10 mouse cellular contexts compared by ENCODE assay signal in the genomic region with DNA sequence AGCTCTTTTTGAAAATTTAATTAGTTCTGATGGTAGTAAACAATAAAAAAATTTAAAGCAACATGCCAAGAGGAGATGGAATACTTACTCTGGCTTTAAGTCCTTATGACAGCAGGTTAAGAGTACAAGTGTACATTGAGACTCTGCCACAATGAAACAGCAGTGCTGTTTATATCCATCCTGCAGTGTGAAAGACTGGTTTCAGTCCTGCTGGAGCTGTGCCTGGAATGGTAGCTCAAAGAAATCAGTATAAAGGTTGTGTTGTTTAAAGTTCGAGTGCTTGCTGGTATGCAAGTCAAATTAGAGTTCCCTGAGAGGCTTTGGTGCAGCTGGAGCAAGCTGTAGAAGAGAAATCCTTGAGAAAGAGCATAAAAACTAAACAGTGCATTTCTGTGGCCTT.
DNase-seq lines count a peak whose midpoint lies in the region; ATAC-seq lines count a peak whose summit lies in the region.
"Had no signal": no experiment of that assay in that cellular context is flagged by ENCODE, and none has a peak within 500 bp of the region (broad histone marks: within the 10 kb centered on the region; RNA-seq: fewer than 3 reads in every experiment).

No protein-coding gene starts in this region.

- peak; percentile 0 for DNase-seq in embryo, embryonic 11 days
- no peak for DNase-seq in embryo, embryonic 10 days (ENCODE audit: low spot score)
- DNase-seq in 3T3-L1 (ENCODE audit: low read depth, low spot score), result peak; percentile 1
- peak; percentile 16 to 18 for DNase-seq in frontal cortex, postnatal 10 days (ENCODE audit: low spot score in 2 of 2)
- peak; percentile 33 to 50 for DNase-seq in left cerebral cortex, postnatal 10 days (ENCODE audit: extremely low spot score in 1 of 2, low spot score in 2 of 2)
- DNase-seq in retina, postnatal 1 day, result no peak
- DNase-seq in c-Kit-positive CD71-positive TER-119-positive erythroid progenitor cells, embryonic 14.5 days (ENCODE audit: low spot score), result no peak
- DNase-seq: cerebellum, adult 11 months had no signal

- no peak overlapping the region for H3K27ac ChIP-seq in kidney, embryonic 16.5 days (ENCODE audit: low read length)
- H3K27ac ChIP-seq: heart, embryonic 15.5 days had no signal

- WGBS in kidney, embryonic 16.5 days, result 42% methylated on average over 1 of the region's 1 CpGs

- no peak overlapping the region for H3K4me3 ChIP-seq in kidney, embryonic 16.5 days (ENCODE audit: low read length)
- H3K4me3 ChIP-seq: heart, embryonic 15.5 days had no signal

- no peak for ATAC-seq in kidney, embryonic 16.5 days (ENCODE audit: low FRiP score, low TSS enrichment)

- H3K9me3 ChIP-seq in kidney, embryonic 16.5 days (ENCODE audit: low read length), result no peaks in the 10 kb centered on the region
- H3K9me3 ChIP-seq: heart, embryonic 15.5 days had no signal

- H3K4me1 ChIP-seq in kidney, embryonic 16.5 days (ENCODE audit: insufficient read depth, low read length), result no peaks in the 10 kb centered on the region
- H3K4me1 ChIP-seq: heart, embryonic 15.5 days had no signal

- intact Hi-C loops in left cerebral cortex, postnatal 10 days (cut with DNase I), result no loop called here

- no peaks in the 10 kb centered on the region for H3K27me3 ChIP-seq in kidney, embryonic 16.5 days (ENCODE audit: insufficient read depth, low read length)
- H3K27me3 ChIP-seq: heart, embryonic 15.5 days had no signal

- H3K9ac ChIP-seq in kidney, embryonic 16.5 days (replicated peaks; ENCODE audit: low read length), result no peak overlapping the region
- H3K9ac ChIP-seq: heart, embryonic 15.5 days had no signal

- no peaks in the 10 kb centered on the region for H3K36me3 ChIP-seq in kidney, embryonic 16.5 days (ENCODE audit: insufficient read depth, low read length)
- H3K36me3 ChIP-seq: heart, embryonic 15.5 days had no signal

- no peak overlapping the region for H3K4me2 ChIP-seq in kidney, embryonic 16.5 days (replicated peaks; ENCODE audit: low read depth, low read length)
- H3K4me2 ChIP-seq: heart, embryonic 15.5 days had no signal

Comparison
In these comparisons a context has a peak if more than half of its experiments do, and no peak if none do; other contexts are left out.
1. DNase-seq: peak in embryo, embryonic 11 days (single experiment), 3T3-L1 (single experiment), frontal cortex, postnatal 10 days (2 of 2) and left cerebral cortex, postnatal 10 days (2 of 2); none in embryo, embryonic 10 days (single experiment), retina, postnatal 1 day (single experiment) and c-Kit-positive CD71-positive TER-119-positive erythroid progenitor cells, embryonic 14.5 days (single experiment).